Mouse (Mus musculus) frontal cortex, postnatal 36 days (tissue): ENCODE data around the gene Vmn2r68.

Experiments used
- DNase-seq, 2 experiments: peaks; one replicate each; pipeline ENCODE4 v3.0.0; 2022; ENCODE audit warnings: low spot score in 2 of 2

Gene Vmn2r68

DNA sequence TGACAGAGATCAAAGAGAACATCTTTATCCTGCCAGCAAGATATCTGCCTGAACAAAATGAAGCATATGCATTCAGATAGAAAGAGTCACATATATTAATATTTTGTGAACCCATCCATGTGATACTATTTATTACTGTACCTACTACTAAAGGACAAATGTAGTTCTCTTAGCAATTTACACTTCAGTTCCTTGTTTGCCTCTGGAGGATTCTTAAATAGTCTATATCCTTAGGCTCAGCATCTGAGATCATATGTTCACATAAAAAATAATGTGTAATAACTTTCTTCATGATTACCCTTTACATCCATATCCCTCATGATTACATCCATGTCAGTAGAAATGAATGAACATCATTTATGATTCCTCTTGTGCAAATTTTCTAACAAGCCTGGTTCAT, at the start of gene Vmn2r68:
Gene Vmn2r68 (minus strand): TSS at position 101 of the 400 bp plus-strand sequence.
- DNase-seq = no peak
